Mouse (Mus musculus): ENCODE results near the gene Vtn. TPM values are rescaled to one million over a fixed set of nuclear protein-coding genes. Genes with fewer than 3 reads are reported as not detected.
"Not testable (repeated sequence)": the region's sequence is repeated elsewhere in the genome, so short reads cannot be mapped to it uniquely, and the experiment has no call there.

Gene Vtn
- polyA plus RNA-seq, 1 experiment from 2014 or later, result 36.9 TPM

GRCm38 (mm10) chr11:78522481-78522997 is 23.6 kb downstream of the Vtn start:
- no peak overlapping the region for H3K27ac ChIP-seq
- H3K4me1 ChIP-seq, result no peaks in the 10 kb centered on the region
- no peak overlapping the region for H3K9ac ChIP-seq
- no peaks in the 10 kb centered on the region for H3K27me3 ChIP-seq
- H3K36me3 ChIP-seq (replicated peaks), result peaks cover 97% of the 10 kb centered on the region
- no peaks in the 10 kb centered on the region for H3K9me3 ChIP-seq
- 97% methylated on average over 1 of the region's 1 CpGs for WGBS
- H3K4me2 ChIP-seq, result no peak overlapping the region
- no peak overlapping the region for H3K4me3 ChIP-seq (replicated peaks)
- ATAC-seq (ENCODE audit: low FRiP score), result no peak

GRCm38 (mm10) chr11:78523241-78523955 is 24.5 kb downstream of the Vtn start:
- Histone ChIP-seq H3K27ac (no peak overlapping the region), H3K27me3 (no peaks in the 10 kb centered on the region), H3K4me3 (replicated peaks) (no peak overlapping the region), H3K9ac (no peak overlapping the region), H3K4me1 (no peaks in the 10 kb centered on the region), H3K36me3 (replicated peaks) (peaks cover 97% of the 10 kb centered on the region), H3K4me2 (no peak overlapping the region), H3K9me3 (no peaks in the 10 kb centered on the region)
- WGBS, result 84% methylated on average over 9 of the region's 9 CpGs
- ATAC-seq (ENCODE audit: low FRiP score), result no peak

GRCm38 (mm10) chr11:78524838-78525237 is 25.9 kb downstream of the Vtn start:
- H3K9ac ChIP-seq, result no peak overlapping the region
- no peak for ATAC-seq (ENCODE audit: low FRiP score)
- H3K27me3 ChIP-seq, result no peaks in the 10 kb centered on the region
- no peaks in the 10 kb centered on the region for H3K4me1 ChIP-seq
- H3K4me3 ChIP-seq (replicated peaks), result no peak overlapping the region
- H3K4me2 ChIP-seq, result no peak overlapping the region
- H3K27ac ChIP-seq, result no peak overlapping the region; the same call in 1 of the 2 replicates
- H3K36me3 ChIP-seq (replicated peaks), result peaks cover 98% of the 10 kb centered on the region
- WGBS, result 82% methylated on average over 2 of the region's 2 CpGs
- H3K9me3 ChIP-seq, result no peaks in the 10 kb centered on the region

- Histone ChIP-seq H3K27me3 (no peaks in the 10 kb centered on the region), H3K27ac (no peak overlapping the region), H3K36me3 (replicated peaks) (peaks cover 73% of the 10 kb centered on the region), H3K4me2 (no peak overlapping the region), H3K9ac (no peak overlapping the region), H3K4me3 (replicated peaks) (no peak overlapping the region), H3K9me3 (no peaks in the 10 kb centered on the region), H3K4me1 (no peaks in the 10 kb centered on the region)
- ATAC-seq (ENCODE audit: low FRiP score), result no peak
- 88% methylated on average over 9 of the region's 9 CpGs for WGBS
Measured at GRCm38 (mm10) chr11:78528714-78529113, 29.8 kb downstream of the Vtn start.

- H3K9me3 ChIP-seq, result no peaks in the 10 kb centered on the region
- H3K4me1 ChIP-seq, result peaks cover 7% of the 10 kb centered on the region
- no peak for ATAC-seq (ENCODE audit: low FRiP score)
- no peak overlapping the region for H3K4me3 ChIP-seq (replicated peaks)
- 94% methylated on average over 12 of the region's 12 CpGs for WGBS
- H3K27me3 ChIP-seq, result no peaks in the 10 kb centered on the region
- H3K4me2 ChIP-seq, result no peak overlapping the region
- H3K27ac ChIP-seq, result no peak overlapping the region
- no peak overlapping the region for H3K9ac ChIP-seq
- H3K36me3 ChIP-seq (replicated peaks), result peaks cover 61% of the 10 kb centered on the region
Measured at GRCm38 (mm10) chr11:78530001-78530400, 31.1 kb downstream of the Vtn start.

GRCm38 (mm10) chr11:78531046-78531445 is 32.2 kb downstream of the Vtn start:
- peaks cover 51% of the 10 kb centered on the region for H3K36me3 ChIP-seq (replicated peaks)
- 87% methylated on average over 6 of the region's 6 CpGs for WGBS

GRCm38 (mm10) chr11:78531515-78531914 is 32.6 kb downstream of the Vtn start:
- not testable (repeated sequence) for H3K4me3 ChIP-seq (replicated peaks); H3K27ac ChIP-seq; H3K9ac ChIP-seq; H3K4me2 ChIP-seq; H3K9me3 ChIP-seq; H3K27me3 ChIP-seq; ATAC-seq (ENCODE audit: low FRiP score)
- peaks cover 12% of the 10 kb centered on the region for H3K4me1 ChIP-seq
- 88% methylated on average over 10 of the region's 10 CpGs for WGBS
- peaks cover 46% of the 10 kb centered on the region for H3K36me3 ChIP-seq (replicated peaks)

More at GRCm38 (mm10) chr11:78531046-78531445, 32.2 kb downstream of the Vtn start:
- no peaks in the 10 kb centered on the region for H3K27me3 ChIP-seq
- no peak overlapping the region for H3K9ac ChIP-seq
- no peaks in the 10 kb centered on the region for H3K9me3 ChIP-seq
- H3K27ac ChIP-seq, result no peak overlapping the region
- H3K4me3 ChIP-seq (replicated peaks), result no peak overlapping the region
- no peak for ATAC-seq (ENCODE audit: low FRiP score)
- peaks cover 12% of the 10 kb centered on the region for H3K4me1 ChIP-seq
- no peak overlapping the region for H3K4me2 ChIP-seq

GRCm38 (mm10) chr11:78534516-78534915 is 35.6 kb downstream of the Vtn start:
- H3K4me3 ChIP-seq (replicated peaks), result peak overlapping the region; percentile 68
- H3K36me3 ChIP-seq (replicated peaks), result peaks cover 29% of the 10 kb centered on the region
- WGBS, result 91% methylated on average over 4 of the region's 4 CpGs
- H3K9me3 ChIP-seq, result no peaks in the 10 kb centered on the region
- ATAC-seq (ENCODE audit: low FRiP score), result no peak
- no peak overlapping the region for H3K27ac ChIP-seq
- H3K4me1 ChIP-seq, result peaks cover 24% of the 10 kb centered on the region
- H3K9ac ChIP-seq, result peak overlapping the region; percentile 81; the same call in 1 of the 2 replicates
- no peaks in the 10 kb centered on the region for H3K27me3 ChIP-seq
- peak overlapping the region; percentile 83 for H3K4me2 ChIP-seq

- peak overlapping the region; percentile 89 for H3K27ac ChIP-seq
- peaks cover 24% of the 10 kb centered on the region for H3K4me1 ChIP-seq
- WGBS, result under 1% methylated on average over 23 of the region's 23 CpGs
- H3K4me3 ChIP-seq (replicated peaks), result peak overlapping the region; percentile 68
- H3K9ac ChIP-seq, result peak overlapping the region; percentile 81
- ATAC-seq (ENCODE audit: low FRiP score), result peak; percentile 13; the same call in 1 of the 2 replicates
- peak overlapping the region; percentile 83 for H3K4me2 ChIP-seq
- no peaks in the 10 kb centered on the region for H3K27me3 ChIP-seq
- peaks cover 29% of the 10 kb centered on the region for H3K36me3 ChIP-seq (replicated peaks)
- H3K9me3 ChIP-seq, result no peaks in the 10 kb centered on the region
Measured at GRCm38 (mm10) chr11:78535376-78536079, 36.6 kb downstream of the Vtn start.

- H3K4me2 ChIP-seq, result peak within 1 kb of the TSS; percentile 83
- no peaks in the 10 kb centered on the region for H3K9me3 ChIP-seq
- peaks cover 24% of the 10 kb centered on the region for H3K4me1 ChIP-seq
- H3K4me3 ChIP-seq (replicated peaks), result peak within 1 kb of the TSS; percentile 68
- peak within 1 kb of the TSS; percentile 89 for H3K27ac ChIP-seq
- H3K27me3 ChIP-seq, result no peaks in the 10 kb centered on the region
- peaks cover 30% of the 10 kb centered on the region for H3K36me3 ChIP-seq (replicated peaks)
- peak within 1 kb of the TSS; percentile 83 for H3K9ac ChIP-seq
- peak; percentile 98 for ATAC-seq (ENCODE audit: low FRiP score)
- WGBS, result under 1% methylated on average over 52 of the region's 52 CpGs
Measured at GRCm38 (mm10) chr11:78536080-78536689, 37.3 kb downstream of the Vtn start, which contains the start of the genes Tnfaip1 and Ift20. Gene Tnfaip1, minus strand, starts transcription at chr11:78536332. Gene Ift20, plus strand, starts transcription at chr11:78536361.

- WGBS, result 4% methylated on average over 14 of the region's 14 CpGs
- peaks cover 32% of the 10 kb centered on the region for H3K36me3 ChIP-seq (replicated peaks)
- H3K27ac ChIP-seq, result peak overlapping the region; percentile 79
- peak overlapping the region; percentile 68 for H3K4me3 ChIP-seq (replicated peaks)
- peak overlapping the region; percentile 83 for H3K4me2 ChIP-seq
- H3K4me1 ChIP-seq, result peaks cover 24% of the 10 kb centered on the region
- H3K9me3 ChIP-seq, result no peaks in the 10 kb centered on the region
- ATAC-seq (ENCODE audit: low FRiP score), result no peak
- no peaks in the 10 kb centered on the region for H3K27me3 ChIP-seq
- H3K9ac ChIP-seq, result peak overlapping the region; percentile 83
Measured at GRCm38 (mm10) chr11:78536690-78537084, 37.8 kb downstream of the Vtn start.

- Histone ChIP-seq H3K4me3 (replicated peaks) (no peak overlapping the region), H3K9ac (no peak overlapping the region), H3K27ac (no peak overlapping the region), H3K4me2 (no peak overlapping the region), H3K4me1 (peaks cover 14% of the 10 kb centered on the region), H3K27me3 (no peaks in the 10 kb centered on the region), H3K36me3 (replicated peaks) (peaks cover 56% of the 10 kb centered on the region), H3K9me3 (no peaks in the 10 kb centered on the region)
- WGBS, result 87% methylated on average over 3 of the region's 3 CpGs
- ATAC-seq (ENCODE audit: low FRiP score), result no peak
Measured at GRCm38 (mm10) chr11:78540358-78540757, 41.5 kb downstream of the Vtn start.
